Mouse (Mus musculus) megakaryocyte, embryonic 14.5 days (primary cell): ENCODE data around the gene Cd2ap.

Experiments
- FLI1 ChIP-seq: IDR thresholded peaks from 2 replicates; pipeline ENCODE4 v1.6.1; 2012; ENCODE audit warnings: low read length, inconsistent platforms, mixed read lengths
- GATA1 ChIP-seq: IDR thresholded peaks from 3 replicates; pipeline ENCODE4 v1.6.1; 2012; ENCODE audit warnings: mixed read lengths, low read length, inconsistent platforms, borderline replicate concordance

DNA sequence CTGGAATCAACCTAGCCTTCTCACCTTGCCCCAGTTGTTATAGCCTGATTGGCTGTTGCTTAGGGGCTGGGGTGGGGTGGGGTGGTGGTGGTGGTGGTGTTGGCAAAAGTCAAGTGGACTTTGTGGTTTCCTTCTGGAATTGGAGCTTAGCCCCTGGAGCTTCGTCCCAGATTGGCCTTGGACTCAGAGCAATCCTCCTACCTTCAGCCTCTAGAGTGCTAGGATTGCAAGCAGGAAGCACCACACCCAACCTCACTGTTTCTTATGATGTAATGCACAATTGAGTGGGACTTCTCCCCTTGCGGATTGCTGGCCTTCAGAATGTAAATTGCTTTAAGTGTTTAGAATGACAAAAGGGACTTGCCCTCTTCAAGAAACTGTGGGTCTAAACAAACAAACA is 24.3 kb upstream of the Cd2ap start:
- no peak for TF ChIP-seq GATA1
- TF ChIP-seq FLI1, result no peak
